Mouse (Mus musculus) midbrain, embryonic 14.5 days (tissue): ENCODE measurements at regions not wholly inside any gene's neighbourhood (a gene's known extent, or its start where the extent isn't known, plus 50 kb on each side); places are given as distances from the start of the nearest gene placed in this dataset.
A peak's percentile ranks its signal among the peaks of the same experiment; 100 is the strongest.

ENCODE experiments used
- ATAC-seq: fragments of 200-750 bp; cut with Nextera tagmentation; 2 replicates; pipeline ENCODE4 v1.8.0; 2017; ENCODE audit warnings: moderate number of reproducible peaks, moderate library complexity; ENCODE audit not compliant: low FRiP score, low TSS enrichment
- DNase-seq: peaks from one replicate; pipeline ENCODE4 v3.0.0-alpha.2; 2015
- H3K27ac ChIP-seq: fragments of 300-500 bp; sonication (generic); replicated peaks from 2 replicates; pipeline ENCODE4 v1.5.1; 2014; ENCODE audit warnings: mild to moderate bottlenecking, low read depth, low read length, moderate library complexity
- H3K27me3 ChIP-seq: fragments of 300-500 bp; sonication (generic); 2 replicates; pipeline ENCODE4 v1.6.1; 2014; ENCODE audit warnings: low read length, control low read depth, mixed read lengths; ENCODE audit not compliant: control insufficient read depth, insufficient read depth
- H3K36me3 ChIP-seq: fragments of 300-500 bp; sonication (generic); 2 replicates; pipeline ENCODE4 v1.6.1; 2014; ENCODE audit warnings: low read length, control low read depth; ENCODE audit not compliant: control insufficient read depth, insufficient read depth
- H3K4me1 ChIP-seq: fragments of 300-500 bp; sonication (generic); 2 replicates; pipeline ENCODE4 v1.6.1; 2014; ENCODE audit warnings: mild to moderate bottlenecking, antibody characterized with exemption, low read length, control low read depth; ENCODE audit not compliant: control insufficient read depth, insufficient read depth
- H3K4me2 ChIP-seq: fragments of 300-500 bp; sonication (generic); 2 replicates; pipeline ENCODE4 v1.6.1; 2014; ENCODE audit warnings: mild to moderate bottlenecking, low read length, moderate library complexity
- H3K4me3 ChIP-seq: fragments of 300-500 bp; sonication (generic); replicated peaks from 2 replicates; pipeline ENCODE4 v1.5.1; 2014; ENCODE audit warnings: low read depth, low read length
- H3K9ac ChIP-seq: fragments of 300-500 bp; sonication (generic); replicated peaks from 2 replicates; pipeline ENCODE4 v1.6.1; 2014; ENCODE audit warnings: mild to moderate bottlenecking, low read length, moderate library complexity
- H3K9me3 ChIP-seq: fragments of 300-500 bp; sonication (generic); 2 replicates; pipeline ENCODE4 v1.6.1; 2016; ENCODE audit warnings: low read length, control low read depth, mixed read lengths; ENCODE audit not compliant: control insufficient read depth
- WGBS: fragments of 180-500 bp; shearing (Covaris S2); extraction: QIAGEN DNeasy Blood & Tissue Kit; methylation state at CpG from one replicate; pipeline ENCODE4 v1.1.7; 2014; 5-methylcytosine and 5-hydroxymethylcytosine counted together

- no peaks in the 10 kb centered on the region for H3K9me3 ChIP-seq
- H3K4me3 ChIP-seq: no peak overlapping the region
- H3K27me3 ChIP-seq: no peaks in the 10 kb centered on the region
- H3K4me2 ChIP-seq: no peak overlapping the region
- WGBS: 65% methylated on average over 5 of the region's 5 CpGs
- DNase-seq: no peak
- no peak overlapping the region for H3K27ac ChIP-seq
- no peaks in the 10 kb centered on the region for H3K36me3 ChIP-seq
- no peaks in the 10 kb centered on the region for H3K4me1 ChIP-seq
- ATAC-seq: no peak
- H3K9ac ChIP-seq: no peak overlapping the region
Measured at GRCm38 (mm10) chr11:52558782-52559181, 162.6 kb downstream of the 9530068E07Rik start.

GRCm38 (mm10) chr11:52561281-52561680, 165.1 kb downstream of the 9530068E07Rik start:
- H3K4me2 ChIP-seq: no peak overlapping the region
- ATAC-seq (no peak), DNase-seq (peak; percentile 52)
- H3K27ac ChIP-seq: no peak overlapping the region
- no peaks in the 10 kb centered on the region for H3K36me3 ChIP-seq
- 54% methylated on average over 7 of the region's 7 CpGs for WGBS
- H3K9me3 ChIP-seq: no peaks in the 10 kb centered on the region
- 0 out of 2 replicates have a peak, but pooled peaks cover 3% of the 10 kb centered on the region for H3K4me1 ChIP-seq
- no peak overlapping the region for H3K4me3 ChIP-seq
- no peak overlapping the region for H3K9ac ChIP-seq
- H3K27me3 ChIP-seq: no peaks in the 10 kb centered on the region

GRCm38 (mm10) chr11:52565457-52565856, 169.2 kb downstream of the 9530068E07Rik start:
- no peak overlapping the region for H3K27ac ChIP-seq
- no peak overlapping the region for H3K4me2 ChIP-seq
- ATAC-seq: no peak
- no peaks in the 10 kb centered on the region for H3K9me3 ChIP-seq
- H3K27me3 ChIP-seq: no peaks in the 10 kb centered on the region
- H3K4me1 ChIP-seq: peaks cover 15% of the 10 kb centered on the region; the same call in 1 of the 2 replicates
- H3K4me3 ChIP-seq: no peak overlapping the region
- 4% methylated on average over 1 of the region's 1 CpGs for WGBS
- no peaks in the 10 kb centered on the region for H3K36me3 ChIP-seq
- no peak for DNase-seq
- no peak overlapping the region for H3K9ac ChIP-seq

GRCm38 (mm10) chr11:52566026-52566425, 169.8 kb downstream of the 9530068E07Rik start:
- 86% methylated on average over 9 of the region's 9 CpGs for WGBS
- Histone ChIP-seq H3K9ac (no peak overlapping the region), H3K9me3 (no peaks in the 10 kb centered on the region), H3K27ac (no peak overlapping the region), H3K4me1 (peaks cover 15% of the 10 kb centered on the region; the same call in 1 of the 2 replicates), H3K4me3 (no peak overlapping the region), H3K36me3 (no peaks in the 10 kb centered on the region), H3K4me2 (no peak overlapping the region), H3K27me3 (no peaks in the 10 kb centered on the region)
- ATAC-seq: no peak
- no peak for DNase-seq

GRCm38 (mm10) chr11:52567945-52568687, 171.9 kb downstream of the 9530068E07Rik start:
- Histone ChIP-seq H3K27ac (0 out of 2 replicates have a peak overlapping the region, but pooled peaks have one; percentile 9), H3K4me3 (no peak overlapping the region), H3K9me3 (no peaks in the 10 kb centered on the region), H3K4me2 (no peak overlapping the region), H3K36me3 (no peaks in the 10 kb centered on the region), H3K9ac (no peak overlapping the region; the same call in 1 of the 2 replicates), H3K4me1 (peaks cover 15% of the 10 kb centered on the region; the same call in 1 of the 2 replicates), H3K27me3 (no peaks in the 10 kb centered on the region)
- DNase-seq (peak; percentile 53), ATAC-seq (no peak)
- WGBS: 43% methylated on average over 13 of the region's 13 CpGs

DNA sequence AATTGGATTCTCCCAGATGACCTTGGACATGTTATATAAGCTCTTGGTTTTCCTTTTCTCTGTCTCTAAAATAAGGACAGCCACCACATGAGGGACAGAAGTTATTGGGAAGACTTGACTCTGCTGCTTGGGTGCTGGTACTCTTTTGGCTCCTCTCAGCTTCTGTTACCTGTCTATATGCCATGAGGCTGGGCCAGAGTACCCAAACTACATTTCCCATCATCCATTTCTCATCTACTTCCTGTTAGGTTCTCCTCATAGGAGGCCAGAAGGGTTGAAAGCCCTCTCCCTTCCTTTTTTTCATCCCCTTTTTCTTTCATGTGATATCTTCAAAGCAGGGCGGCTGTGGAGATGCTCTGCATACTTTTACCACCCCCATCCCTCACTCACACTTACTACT, 172.6 kb downstream of the 9530068E07Rik start:
- Histone ChIP-seq H3K4me1 (peaks cover 15% of the 10 kb centered on the region; the same call in 1 of the 2 replicates), H3K27me3 (no peaks in the 10 kb centered on the region), H3K27ac (no peak overlapping the region), H3K36me3 (no peaks in the 10 kb centered on the region), H3K4me3 (no peak overlapping the region), H3K9me3 (no peaks in the 10 kb centered on the region), H3K9ac (no peak overlapping the region), H3K4me2 (no peak overlapping the region)
- 53% methylated on average over 1 of the region's 1 CpGs for WGBS
- no peak for ATAC-seq
- DNase-seq: peak; percentile 27

DNA sequence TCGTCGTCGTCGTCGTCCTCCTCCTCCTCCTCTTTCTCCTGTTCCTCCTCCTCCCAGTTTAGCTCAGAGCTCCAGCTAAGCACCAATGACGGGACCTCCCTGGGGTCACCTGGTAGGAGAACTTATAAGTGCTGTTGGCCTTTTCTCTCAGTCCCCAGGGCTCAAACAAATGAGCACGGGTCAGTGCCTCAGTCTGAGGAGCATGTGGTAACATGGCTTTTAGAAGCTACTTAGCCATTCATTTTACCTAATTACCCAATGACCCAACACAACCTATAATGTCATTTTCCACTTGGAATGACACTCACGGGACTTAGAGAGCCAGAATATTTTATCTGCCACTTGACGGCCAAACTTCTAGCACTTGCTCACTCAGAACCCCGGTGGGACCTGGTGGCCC, 173.5 kb downstream of the 9530068E07Rik start:
- Histone ChIP-seq H3K4me3 (no peak overlapping the region), H3K9me3 (no peaks in the 10 kb centered on the region), H3K36me3 (no peaks in the 10 kb centered on the region), H3K4me1 (peaks cover 15% of the 10 kb centered on the region; the same call in 1 of the 2 replicates), H3K27me3 (no peaks in the 10 kb centered on the region), H3K27ac (no peak overlapping the region), H3K4me2 (no peak overlapping the region), H3K9ac (no peak overlapping the region)
- DNase-seq (no peak), ATAC-seq (no peak)
- 73% methylated on average over 10 of the region's 10 CpGs for WGBS

- ATAC-seq: no peak
- Histone ChIP-seq H3K9ac (no peak overlapping the region), H3K27me3 (no peaks in the 10 kb centered on the region), H3K9me3 (no peaks in the 10 kb centered on the region), H3K4me2 (no peak overlapping the region), H3K27ac (no peak overlapping the region), H3K36me3 (no peaks in the 10 kb centered on the region), H3K4me3 (no peak overlapping the region), H3K4me1 (no peaks in the 10 kb centered on the region)
- DNase-seq: peak; percentile 37
- 45% methylated on average over 9 of the region's 9 CpGs for WGBS
Measured at GRCm38 (mm10) chr11:52578471-52578870, 182.2 kb downstream of the 9530068E07Rik start.

GRCm38 (mm10) chr11:52579764-52580377, 183.6 kb downstream of the 9530068E07Rik start:
- no peak overlapping the region for H3K9ac ChIP-seq

More at GRCm38 (mm10) chr11:52579764-52580377, 183.6 kb downstream of the 9530068E07Rik start:
- DNase-seq (no peak), ATAC-seq (no peak)
- Histone ChIP-seq H3K36me3 (no peaks in the 10 kb centered on the region), H3K27me3 (no peaks in the 10 kb centered on the region), H3K4me3 (no peak overlapping the region), H3K9me3 (no peaks in the 10 kb centered on the region), H3K4me1 (no peaks in the 10 kb centered on the region), H3K4me2 (no peak overlapping the region), H3K27ac (no peak overlapping the region)
- 80% methylated on average over 13 of the region's 13 CpGs for WGBS
